Mouse (Mus musculus) kidney, adult 9 months (tissue): ENCODE measurements around the gene Il9r.
A peak's percentile ranks its signal among the peaks of the same experiment; 100 is the strongest.

ENCODE experiments used
- DNase-seq: peaks from one replicate; pipeline ENCODE4 v3.0.0; 2022

Gene Il9r

DNA sequence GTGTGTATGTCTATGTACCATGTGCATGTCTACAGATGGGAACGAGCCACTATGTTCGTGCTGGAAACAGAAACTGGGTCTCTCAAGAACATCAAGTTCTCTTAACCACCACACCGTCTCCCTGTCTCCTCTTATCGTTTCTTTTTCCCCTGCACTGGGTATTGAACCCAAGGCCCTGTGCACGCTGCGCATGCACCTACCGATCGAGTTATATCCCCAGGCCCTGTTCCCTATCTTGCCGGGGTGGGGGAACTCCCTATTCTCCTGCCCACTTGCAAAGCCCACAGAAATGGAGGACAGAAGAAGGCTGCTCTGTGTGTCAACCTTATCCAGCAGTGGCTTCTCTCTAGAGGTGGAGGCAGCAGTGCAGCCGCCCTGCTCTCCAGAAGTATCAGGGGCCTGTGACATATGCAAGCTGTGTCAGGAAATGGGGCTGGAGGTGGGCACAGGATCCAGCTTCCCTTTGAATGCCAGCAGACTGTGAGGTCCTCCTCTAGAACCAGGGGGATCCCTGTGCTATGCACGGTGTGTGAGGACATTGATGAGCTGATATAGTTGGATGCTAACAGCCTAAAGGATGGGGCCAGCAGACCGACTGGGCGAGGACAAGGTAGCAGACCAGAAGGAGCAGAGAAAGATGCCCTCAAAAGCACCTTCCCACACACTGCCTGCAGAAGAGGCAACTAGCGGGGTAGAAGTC, 1.7 kb downstream of the Il9r start:
- DNase-seq = no peak

DNA sequence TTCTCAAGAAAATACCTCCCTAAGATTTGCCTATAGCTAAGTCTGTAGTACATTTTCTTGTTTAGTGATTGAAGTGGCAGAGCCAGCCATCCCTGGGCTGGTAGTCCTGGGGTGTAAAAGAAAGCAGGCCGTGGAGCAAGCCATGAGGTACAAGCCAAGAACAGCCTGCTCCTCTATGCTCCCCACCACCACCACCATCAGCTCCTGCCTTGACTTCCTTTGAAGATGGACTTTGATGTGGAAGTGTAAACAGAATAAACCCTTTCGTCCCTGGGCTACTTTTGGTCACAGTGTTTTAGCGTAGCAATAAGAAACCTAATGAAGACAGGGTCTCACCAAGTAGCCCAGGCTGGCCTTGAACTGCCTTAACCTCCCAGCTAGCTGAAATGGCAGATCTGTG, 2.3 kb downstream of the Il9r start:
- DNase-seq = no peak

DNA sequence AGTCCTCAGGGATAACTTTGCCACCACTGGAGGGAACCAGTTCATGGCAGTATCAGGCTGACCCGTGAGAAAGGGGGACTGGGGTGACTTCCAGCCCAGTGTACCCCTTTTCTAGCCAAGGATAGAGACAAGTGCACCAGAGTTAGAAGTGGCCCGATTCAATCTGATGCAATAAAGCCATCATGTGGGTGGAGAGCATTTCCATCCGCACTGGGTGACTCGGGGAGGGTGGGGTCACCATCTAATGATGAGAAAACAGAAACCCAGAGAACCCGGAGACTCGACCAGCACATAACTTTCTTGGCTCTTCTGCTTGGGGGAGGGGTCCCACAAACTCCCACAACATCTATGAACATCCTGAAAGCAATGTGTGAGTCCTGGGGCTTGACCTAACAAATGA, 3.4 kb downstream of the Il9r start:
- DNase-seq = no peak

DNA sequence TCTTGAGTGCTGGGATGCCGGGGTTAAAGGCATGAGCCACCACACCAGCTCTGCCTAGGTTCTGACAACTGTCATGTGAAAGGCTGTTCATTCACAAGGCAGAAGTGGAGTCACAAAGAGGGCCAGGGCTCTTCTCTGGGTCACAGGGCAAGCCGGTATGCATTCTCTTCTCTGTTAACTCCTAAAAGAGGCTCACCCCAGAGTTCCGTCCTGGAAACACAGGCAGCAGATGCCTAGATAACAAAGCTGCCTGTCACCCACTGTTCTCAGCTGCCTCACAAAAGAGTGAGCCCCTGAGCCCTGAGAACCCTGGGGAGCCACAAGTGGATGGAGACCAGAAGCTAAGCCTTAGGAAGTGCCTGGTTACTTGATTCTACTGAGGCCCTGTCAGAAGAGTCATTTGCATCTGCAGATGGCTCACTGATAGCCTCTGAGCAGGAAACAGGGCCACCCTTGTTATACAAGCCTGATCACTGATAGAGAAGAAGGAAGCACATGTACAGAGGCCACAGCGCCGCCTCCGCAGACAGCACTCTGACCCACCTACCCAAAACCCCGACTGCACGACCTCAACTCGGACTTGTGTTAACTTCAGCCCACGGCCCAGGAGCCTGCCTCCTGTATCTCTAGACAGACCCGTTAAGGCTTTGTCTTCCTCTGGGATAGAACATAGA, 4.1 kb downstream of the Il9r start:
- no peak for DNase-seq

DNA sequence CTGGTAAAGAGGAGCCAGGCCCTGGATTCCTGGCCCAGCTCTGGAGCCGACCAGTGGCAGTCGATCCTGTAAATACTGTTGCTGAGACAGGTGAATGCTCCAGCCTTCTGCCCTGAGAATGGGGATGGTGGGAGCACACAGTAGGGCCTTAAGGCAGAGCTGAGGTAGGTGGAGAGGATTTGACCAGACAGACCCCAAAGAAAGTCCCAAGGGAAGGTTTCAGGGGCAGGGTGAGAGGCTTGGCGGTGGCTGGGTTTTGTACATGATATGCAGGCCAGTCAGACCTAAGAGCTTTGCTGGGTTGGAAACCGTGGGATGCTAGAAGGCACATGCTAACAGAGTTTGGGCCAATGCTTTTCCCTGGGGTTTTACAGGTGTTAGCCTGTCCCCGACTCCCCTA, 5.5 kb downstream of the Il9r start:
- no peak for DNase-seq

DNA sequence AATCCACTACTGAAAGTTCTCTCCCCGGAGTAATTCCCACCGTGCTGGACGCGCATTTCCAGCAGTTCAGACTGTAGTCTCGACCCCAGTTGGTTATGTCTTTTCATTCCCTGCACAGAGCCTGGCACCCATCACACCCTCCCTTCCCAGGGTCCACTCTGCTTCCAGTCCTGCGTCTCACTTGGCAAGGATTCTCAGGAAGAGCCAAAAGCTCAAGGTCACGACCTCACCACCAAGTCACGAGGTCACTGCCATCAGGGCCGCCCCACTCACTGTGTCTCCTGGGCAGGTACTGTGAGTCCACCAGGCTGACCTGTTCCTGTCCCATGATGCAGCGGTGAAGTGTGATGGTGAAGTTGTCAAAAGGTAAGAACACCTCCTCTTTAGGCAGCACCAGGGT, 6.0 kb downstream of the Il9r start:
- no peak for DNase-seq

DNA sequence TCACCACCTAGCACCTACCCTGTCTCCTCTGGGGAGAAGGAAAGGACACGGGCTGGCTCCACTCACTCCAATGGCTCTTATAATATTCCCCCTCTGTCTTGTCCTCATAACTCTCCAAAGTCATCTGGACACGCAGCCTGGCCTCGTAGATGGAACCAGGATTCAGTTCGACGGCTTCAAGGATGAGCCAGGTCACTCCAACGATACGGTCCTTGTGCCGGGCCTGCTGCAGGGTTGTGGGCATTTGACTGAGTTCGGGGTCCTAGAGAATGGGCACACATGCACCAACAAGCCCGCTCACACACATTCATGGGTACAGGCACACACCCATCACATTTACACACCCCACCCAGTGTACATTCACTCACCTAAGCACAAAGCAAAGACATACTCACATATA, 6.9 kb downstream of the Il9r start:
- DNase-seq = no peak

DNA sequence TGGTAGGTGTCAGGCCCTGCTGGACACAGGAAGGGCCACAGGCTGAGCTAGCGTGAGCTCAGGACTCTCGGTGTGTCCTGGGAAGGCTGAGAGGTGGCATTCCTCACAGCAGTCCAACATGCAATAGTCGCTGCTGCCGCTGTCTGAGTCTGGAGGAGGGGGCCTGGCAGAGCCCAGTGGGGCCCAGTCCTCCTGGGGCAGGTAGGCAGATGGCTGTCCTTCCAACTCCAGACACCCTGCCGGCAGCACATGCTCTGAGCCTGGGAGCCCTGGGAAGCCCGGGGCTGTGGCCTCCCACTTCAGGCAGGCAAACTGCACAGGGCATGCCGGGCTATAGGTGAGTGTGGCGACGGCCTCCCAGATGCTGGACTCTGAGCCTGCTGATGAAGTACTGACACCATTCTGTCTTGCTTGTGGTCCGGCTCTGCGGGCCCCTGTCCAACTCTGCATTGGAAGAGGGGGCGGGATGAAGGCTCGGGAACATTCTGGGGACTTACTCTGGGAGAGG, 9.4 kb downstream of the Il9r start:
- DNase-seq = no peak

DNA sequence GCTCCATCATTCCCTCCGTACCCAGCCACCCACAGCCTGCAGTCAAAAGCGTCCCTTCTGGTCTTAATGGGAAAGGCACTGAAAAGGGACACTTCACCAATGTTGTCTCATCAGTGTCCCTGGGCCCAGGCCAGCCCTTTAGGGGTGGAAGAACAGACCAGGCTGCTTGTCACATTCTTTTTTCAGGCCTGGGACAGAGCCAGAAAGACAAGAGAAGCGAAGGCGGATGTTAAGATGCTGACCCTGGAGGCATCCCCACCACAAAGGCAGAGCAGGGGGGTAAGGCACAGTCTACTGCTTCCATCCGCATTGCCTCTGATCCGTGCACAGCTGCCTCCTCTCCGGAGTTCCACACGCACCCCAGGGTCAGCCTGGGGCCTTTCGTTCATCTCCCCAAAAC, 10.0 kb downstream of the Il9r start:
- no peak for DNase-seq

DNA sequence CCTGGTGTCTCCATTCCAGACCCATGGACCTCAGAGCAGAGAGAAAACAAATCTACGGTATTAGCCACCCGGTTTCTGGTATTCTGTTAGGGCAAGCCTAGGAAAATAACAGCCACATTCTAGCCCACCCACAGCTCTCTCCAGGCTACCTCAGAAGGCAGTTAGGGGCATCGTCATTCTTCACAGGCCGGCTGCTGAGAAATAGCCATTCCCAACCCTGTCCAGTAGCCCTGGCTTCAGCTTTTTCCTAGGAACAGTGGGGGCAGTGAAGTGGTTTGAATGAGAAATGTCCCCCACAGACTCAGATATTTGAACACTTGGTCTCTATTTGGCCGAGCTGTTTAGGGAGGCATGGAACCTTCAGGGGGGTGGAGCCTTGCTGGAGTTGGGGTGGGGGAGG, 10.6 kb downstream of the Il9r start:
- DNase-seq = no peak

DNA sequence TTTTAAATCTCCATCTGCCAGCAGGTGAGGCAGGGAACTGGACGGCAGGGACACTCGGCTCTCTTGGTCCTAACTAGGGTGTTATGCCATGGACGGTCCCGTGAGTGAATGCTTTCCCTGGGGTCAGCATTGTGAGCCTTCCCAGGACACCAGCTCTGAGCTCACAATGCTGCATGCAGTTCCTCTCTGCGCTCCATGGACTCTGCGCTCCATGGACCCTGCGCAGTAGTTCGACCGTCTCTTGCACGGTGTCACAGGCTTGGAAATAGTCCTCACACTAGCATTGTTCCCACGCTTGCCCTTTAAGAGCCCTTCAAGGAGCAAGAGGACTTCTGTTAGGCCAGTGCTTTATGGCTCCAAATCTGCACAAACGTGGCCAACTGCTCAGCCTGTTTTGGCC, 11.2 kb downstream of the Il9r start:
- DNase-seq = no peak

DNA sequence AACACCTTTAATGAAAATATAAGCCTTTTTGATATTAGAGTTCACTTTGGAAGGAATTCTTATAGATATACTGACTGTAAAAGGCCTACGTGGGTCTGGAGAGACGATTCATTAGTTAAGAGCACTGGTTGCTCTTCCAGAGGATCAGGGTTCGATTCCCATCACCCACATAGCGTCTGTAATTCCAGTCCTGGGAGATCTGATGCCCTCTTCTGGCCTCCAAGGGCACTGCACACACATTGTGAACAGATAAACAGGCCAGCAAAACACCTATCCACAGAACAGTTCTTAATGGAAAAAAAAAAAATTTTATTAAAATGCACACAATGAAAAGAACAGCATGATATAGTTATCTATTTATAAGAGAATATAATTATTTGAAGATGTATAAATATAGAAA, 12.8 kb downstream of the Il9r start:
- DNase-seq = no peak

DNA sequence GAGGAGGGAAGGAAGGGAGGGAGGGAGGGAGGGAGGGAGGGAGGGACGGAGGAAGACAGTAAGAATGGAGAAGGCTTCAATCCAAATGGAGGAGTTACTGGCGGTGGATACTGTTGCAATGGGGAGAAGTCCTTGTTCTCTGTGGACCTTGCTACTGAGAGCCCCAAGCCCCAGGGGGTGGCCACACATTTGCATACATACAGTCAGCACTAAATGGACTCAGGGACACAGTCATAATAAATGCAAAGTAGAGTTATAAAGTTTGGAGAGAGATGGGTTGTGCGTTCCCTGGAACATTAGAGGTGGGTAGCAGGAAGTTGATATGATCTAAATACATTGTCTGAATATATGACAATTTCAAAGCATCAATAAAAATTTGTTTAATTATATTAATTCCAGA, 14.0 kb downstream of the Il9r start:
- DNase-seq = no peak

DNA sequence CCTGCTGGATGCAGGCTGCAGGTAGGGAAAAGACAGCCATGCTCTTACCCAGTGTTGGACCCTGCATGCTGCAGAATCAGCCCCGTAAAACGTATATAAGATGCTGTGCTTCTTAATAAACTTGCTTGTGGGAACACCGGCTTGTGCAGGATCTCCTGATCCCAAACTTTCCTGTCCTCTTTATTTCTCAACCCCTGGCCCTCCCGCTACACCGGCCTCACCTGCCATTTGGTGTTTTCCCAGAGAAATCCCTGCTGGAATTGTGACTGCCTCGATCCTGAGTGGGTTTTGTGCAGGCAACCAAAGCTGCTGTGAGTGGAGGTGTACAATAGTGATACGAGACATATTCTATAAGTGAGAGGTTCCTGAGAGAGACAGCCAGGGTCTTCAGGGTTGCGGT, 15.6 kb downstream of the Il9r start:
- DNase-seq = no peak

DNA sequence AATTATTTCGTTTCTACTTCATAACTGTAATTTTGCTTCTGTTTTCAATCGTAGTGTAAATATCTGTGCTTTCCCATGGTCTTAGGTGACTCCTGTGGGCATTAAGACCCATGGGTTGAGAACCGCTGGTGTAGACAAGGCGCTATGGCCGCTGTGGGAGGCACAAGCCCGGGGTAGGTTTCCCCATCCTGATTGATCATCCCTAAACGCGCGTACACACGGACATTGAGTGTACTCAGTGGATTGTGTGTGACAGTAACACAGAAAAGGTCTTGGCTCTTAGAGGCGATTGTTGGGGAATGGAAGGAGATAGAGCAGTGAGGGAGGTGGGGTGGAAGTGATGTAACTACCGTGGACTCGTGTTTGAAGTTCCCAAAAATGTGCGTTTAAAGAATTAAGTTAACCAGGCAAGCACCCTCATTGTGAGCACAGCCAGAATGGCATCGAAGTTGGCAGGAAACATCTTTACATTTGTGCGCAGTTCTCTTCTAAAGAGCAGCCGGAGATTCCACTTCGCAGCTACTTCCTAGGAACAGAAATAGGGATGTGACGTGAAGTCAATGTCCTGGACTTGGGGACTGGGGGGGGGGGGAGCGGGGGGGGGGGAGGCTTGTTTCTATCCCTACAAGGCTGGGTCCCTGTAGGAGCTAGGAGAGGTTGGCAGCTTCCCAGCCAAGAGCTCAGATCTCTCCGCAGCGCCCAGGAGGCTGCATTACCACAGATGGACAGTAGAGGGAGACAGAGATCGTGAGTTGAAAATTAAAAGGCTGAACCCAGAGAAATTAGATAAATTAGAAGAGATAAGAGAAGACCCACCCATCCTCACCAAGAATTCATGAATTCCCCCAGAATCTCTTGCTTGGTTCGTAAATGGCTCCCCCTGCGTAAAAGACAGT, 17.9 kb downstream of the Il9r start:
- peak; percentile 85 for DNase-seq

DNA sequence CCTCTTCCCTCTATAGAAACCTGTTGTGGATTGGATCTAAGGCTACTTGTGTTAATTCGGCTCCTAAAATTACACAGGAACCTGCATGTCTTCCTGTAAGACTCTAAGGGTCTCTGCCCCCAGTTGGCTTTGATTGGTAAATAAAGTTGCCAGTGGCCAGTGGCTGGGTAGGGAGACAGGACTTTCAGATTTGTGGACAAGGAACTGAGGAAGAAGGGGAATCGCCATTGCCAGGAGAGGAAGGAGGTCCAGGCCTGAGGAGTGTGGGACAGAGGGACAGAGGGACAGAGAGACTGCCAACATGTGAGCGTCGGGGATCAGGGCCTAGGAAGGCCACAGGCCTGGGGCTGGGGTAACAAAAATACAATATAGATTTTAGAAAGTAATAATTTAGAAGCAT, 18.8 kb downstream of the Il9r start:
- no peak for DNase-seq

DNA sequence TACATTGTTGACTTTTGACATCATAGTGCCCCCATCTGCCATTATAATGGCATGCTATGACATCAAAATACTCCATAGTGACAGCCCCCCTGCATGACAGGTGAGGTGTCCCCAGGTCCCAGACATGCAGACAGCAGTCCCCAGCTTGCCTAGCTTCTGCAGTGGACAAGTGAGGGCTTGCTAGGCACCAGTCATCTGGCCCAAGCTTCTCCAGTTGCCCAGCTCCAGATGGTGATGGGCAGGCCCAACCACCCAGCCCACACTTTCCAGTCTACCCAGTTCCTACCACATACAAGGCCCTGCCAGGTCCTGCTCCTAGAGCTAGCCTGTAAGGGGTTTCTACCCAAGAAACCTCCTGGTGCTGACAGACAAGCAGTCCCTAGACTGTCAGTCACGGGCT, 21.6 kb downstream of the Il9r start:
- DNase-seq = no peak

DNA sequence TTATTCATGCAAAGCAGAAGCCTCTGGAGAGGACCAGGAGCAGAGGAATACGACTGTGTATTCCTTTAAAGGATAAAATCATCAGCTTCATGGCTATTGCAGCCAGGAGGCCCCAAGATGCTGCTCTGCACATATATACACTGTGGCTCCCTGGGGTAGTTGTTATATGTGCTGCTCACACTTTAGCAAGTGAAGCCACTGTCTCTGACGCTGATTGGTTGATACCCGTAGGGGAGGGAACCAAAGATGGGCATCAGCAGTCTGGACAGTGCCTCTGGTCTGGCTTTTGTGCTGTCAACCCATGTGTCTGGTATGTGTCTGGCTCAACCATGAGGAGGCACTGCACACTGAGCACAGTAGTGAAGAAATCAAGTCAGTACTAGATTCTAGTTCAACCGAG, 33.4 kb downstream of the Il9r start:
- no peak for DNase-seq

DNA sequence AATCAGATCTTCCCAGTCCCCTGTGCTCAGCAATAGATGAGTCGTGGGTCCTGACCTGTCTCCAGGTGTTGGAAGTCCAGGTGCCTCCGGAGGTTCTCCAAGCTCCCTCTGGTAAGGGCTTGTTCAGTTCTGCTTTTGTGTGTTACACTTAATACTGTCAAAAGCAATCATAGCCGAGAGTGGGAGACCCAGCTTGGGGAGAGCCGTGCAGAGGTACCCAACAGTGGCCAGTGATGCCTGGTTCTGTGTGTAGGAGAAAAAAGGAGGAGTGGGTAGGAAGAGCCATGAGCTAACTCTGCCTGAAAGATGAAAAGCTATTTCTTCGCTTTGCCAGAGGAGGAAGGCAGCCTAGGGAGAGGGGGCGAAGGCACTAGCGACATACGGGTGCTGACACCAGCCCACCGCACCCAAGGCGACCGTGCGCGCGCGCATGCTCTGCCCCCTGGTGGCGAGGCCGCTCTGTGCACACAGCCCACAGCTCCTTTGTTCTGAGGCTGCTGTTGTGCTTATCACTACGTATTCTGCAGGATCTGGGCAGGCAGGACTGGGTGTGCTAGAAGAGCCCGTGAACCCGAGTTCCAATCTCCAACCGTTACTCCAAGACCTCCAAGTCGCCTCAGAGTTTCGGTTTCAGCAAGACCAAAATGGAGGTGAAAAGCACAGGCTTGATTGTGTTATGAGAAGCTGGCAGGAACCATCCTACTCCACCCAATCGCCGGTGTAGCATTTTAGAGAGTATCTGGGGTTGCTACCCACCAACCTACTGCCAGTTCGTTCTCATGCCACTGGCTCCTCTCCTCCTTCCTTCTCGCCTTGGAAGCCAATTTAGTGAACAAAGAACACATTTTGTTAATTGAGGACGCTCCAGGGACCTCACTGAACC, 37.9 kb downstream of the Il9r start:
- peak; percentile 58 for DNase-seq

DNA sequence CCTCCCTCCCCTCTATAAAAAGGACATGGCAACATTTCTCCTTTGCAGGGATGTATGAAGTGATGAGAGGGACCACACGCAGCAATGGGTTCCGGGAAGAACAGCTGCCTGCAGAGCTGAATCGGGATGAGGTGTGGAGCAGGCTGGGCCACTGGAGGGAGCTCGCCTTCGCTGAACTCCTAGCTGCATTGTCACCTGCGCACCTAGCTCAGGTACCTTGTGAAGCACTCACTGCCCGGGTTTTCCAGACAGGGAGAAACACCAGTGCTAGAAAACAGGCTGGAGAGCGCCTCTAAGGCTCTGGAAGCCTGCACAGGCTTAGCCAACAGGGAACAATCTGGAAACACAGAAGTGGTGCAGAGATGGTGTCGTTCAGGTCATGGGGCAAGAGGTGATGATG, 38.6 kb downstream of the Il9r start:
- DNase-seq = peak; percentile 45

DNA sequence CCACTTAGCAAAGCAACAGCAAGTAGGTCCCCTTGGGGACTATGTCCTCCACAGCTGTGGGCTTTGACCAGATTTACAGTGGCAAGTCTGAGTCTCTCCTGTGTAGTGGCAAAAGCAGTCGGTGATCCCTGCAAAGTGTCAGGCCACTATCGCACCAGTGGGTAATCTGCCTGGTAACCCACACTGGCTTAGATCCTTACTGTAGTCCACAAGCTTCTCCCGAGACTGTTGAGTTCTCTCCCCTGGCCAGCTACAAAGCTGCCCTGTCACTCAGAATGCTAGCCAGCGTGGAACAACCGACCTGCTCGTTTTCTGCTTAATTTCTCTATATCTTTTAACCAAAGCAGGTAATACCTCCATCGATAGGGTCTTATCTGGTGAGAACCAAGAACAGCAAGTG, 39.7 kb downstream of the Il9r start:
- DNase-seq = no peak

DNA sequence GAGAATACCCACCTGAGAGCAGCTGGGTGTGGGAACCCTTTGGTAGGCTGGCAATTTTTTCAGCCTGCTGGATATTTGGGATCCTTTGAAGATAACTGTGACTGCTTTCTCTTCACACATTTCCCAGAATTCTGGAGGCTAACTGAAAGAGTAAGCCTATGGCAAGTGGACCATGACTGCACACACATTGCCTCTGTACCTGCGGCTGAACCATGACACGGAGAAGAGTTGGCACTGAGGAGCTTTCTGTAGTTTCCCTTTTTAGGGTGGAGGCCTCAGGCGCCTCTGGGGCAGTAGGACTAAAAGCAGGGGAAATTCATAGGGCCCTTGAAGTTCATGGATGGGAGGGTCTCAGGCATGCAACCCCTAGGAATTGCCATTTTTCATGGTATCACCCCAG, 40.9 kb downstream of the Il9r start:
- no peak for DNase-seq
